Mouse (Mus musculus): ENCODE data around the gene Ucp2.

- no peak for TF ChIP-seq CTCF (IDR thresholded peaks at IDR 0.05; ENCODE audit: low read depth, low read length)
- TF ChIP-seq POLR2A (IDR thresholded peaks at IDR 0.05; ENCODE audit: extremely low read depth, insufficient read depth, low read length), result no peak
Observed at GRCm38 (mm10) chr7:100503076-100503475, 9.9 kb downstream of the Ucp2 start.
